Mouse (Mus musculus): ENCODE measurements around the gene Nfe2.

GRCm38 (mm10) chr15:103224161-103224560, 34.0 kb downstream of the Nfe2 start:
- TF ChIP-seq POLR2A (IDR thresholded peaks at IDR 0.05; ENCODE audit: borderline replicate concordance, extremely low read depth, insufficient read depth, insufficient read length, poor library complexity, severe bottlenecking): no peak
- no peak for TF ChIP-seq CTCF (IDR thresholded peaks at IDR 0.05; ENCODE audit: borderline replicate concordance, extremely low read depth, insufficient read depth, insufficient read length)
